Mouse (Mus musculus) forebrain, embryonic 16.5 days (tissue): ENCODE measurements around the gene Ddx27. TPM values are rescaled to one million over a fixed set of nuclear protein-coding genes. Genes with fewer than 3 reads are reported as not detected.

Experiments used
- ATAC-seq: fragments of 200-750 bp; cut with Nextera tagmentation; 2 replicates; pipeline ENCODE4 v1.8.0; 2017; ENCODE audit warnings: mild to moderate bottlenecking, moderate library complexity
- H3K27ac ChIP-seq: fragments of 300-500 bp; sonication (generic); 2 replicates; pipeline ENCODE4 v1.5.1; 2014; ENCODE audit warnings: low read length, control low read depth
- H3K27me3 ChIP-seq: fragments of 300-500 bp; sonication (generic); replicated peaks from 2 replicates; pipeline ENCODE4 v1.6.1; 2014; ENCODE audit warnings: low read length; ENCODE audit not compliant: control insufficient read depth, insufficient read depth
- H3K36me3 ChIP-seq: fragments of 300-500 bp; sonication (generic); 2 replicates; pipeline ENCODE4 v1.6.1; 2014; ENCODE audit not compliant: control insufficient read depth, insufficient read depth
- H3K4me1 ChIP-seq: fragments of 300-500 bp; sonication (generic); replicated peaks from 2 replicates; pipeline ENCODE4 v1.6.1; 2014; ENCODE audit warnings: low read length; ENCODE audit not compliant: control insufficient read depth, insufficient read depth
- H3K4me2 ChIP-seq: fragments of 300-500 bp; sonication (generic); 2 replicates; pipeline ENCODE4 v1.6.1; 2014; ENCODE audit warnings: mild to moderate bottlenecking, low read length, control low read depth
- H3K4me3 ChIP-seq: fragments of 300-500 bp; sonication (generic); replicated peaks from 2 replicates; pipeline ENCODE4 v1.5.1; 2014; ENCODE audit warnings: mild to moderate bottlenecking, low read length, control low read depth
- H3K9ac ChIP-seq: fragments of 300-500 bp; sonication (generic); replicated peaks from 2 replicates; pipeline ENCODE4 v1.6.1; 2014; ENCODE audit warnings: low read depth, low read length, control low read depth
- H3K9me3 ChIP-seq: fragments of 300-500 bp; sonication (generic); 2 replicates; pipeline ENCODE4 v1.6.1; 2016; ENCODE audit warnings: low read length; ENCODE audit not compliant: control insufficient read depth
- WGBS: fragments of 180-500 bp; shearing (Covaris S2); extraction: QIAGEN DNeasy Blood & Tissue Kit; methylation state at CpG from one replicate; pipeline ENCODE4 v1.1.7; 2014; 5-methylcytosine and 5-hydroxymethylcytosine counted together
- polyA plus RNA-seq: library from polyadenylated mRNA; unstranded; fragments of >200 nt; fragmentation: Nextera tagmentation; extraction: Ambion mirVana; gene quantifications from 2 replicates; pipeline ENCODE4 v1.2.1, GENCODE M21; 2015

Gene Ddx27
- polyA plus RNA-seq, 1 experiment from 2014 or later, result 45.0 TPM

DNA sequence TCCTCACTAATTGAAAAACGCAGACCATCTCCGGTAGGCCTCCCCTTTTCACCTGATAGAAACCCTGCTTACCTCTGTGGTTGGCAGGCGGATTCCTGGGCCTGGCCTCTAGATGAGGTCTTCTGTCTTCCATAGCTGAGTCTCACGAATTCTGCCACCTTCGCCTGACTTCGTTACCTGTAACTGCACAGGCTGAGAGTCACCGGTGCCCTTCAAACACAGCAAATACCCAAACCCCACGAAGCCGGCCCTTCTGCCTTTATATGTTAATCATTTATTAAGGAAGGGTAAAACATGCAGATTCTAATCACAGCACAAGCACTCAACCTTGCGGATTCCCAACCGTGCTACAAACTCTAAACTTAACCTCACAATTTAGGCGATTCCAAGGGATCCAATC is 45.0 kb downstream of the Ddx27 start:
- no peak overlapping the region for H3K4me2 ChIP-seq
- H3K4me1 ChIP-seq, result peaks cover 22% of the 10 kb centered on the region
- no peaks in the 10 kb centered on the region for H3K27me3 ChIP-seq
- H3K9me3 ChIP-seq, result no peaks in the 10 kb centered on the region
- no peak overlapping the region for H3K9ac ChIP-seq
- no peak overlapping the region for H3K27ac ChIP-seq
- H3K4me3 ChIP-seq, result no peak overlapping the region
- WGBS, result 69% methylated on average over 12 of the region's 12 CpGs
- peaks cover 27% of the 10 kb centered on the region for H3K36me3 ChIP-seq
- ATAC-seq, result no peak

DNA sequence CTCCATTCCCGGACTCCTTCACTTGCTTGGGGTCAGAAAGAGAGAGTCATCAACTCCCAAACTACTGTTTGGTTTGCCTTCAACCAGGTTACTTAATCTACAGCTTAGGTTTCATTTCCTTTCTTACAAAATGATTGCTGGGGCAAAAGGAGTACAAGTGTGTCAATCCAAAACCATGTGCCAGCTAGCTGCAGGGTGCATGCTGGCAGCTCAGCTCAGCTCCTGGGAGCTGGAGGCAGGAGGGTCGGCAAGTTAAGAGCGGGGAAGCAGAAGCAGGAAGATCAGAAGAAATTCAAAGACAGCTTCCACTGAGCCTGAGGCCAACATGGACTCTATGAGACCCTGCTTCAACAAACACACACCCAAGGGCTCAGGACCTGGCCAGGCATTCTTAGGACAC is 45.4 kb downstream of the Ddx27 start:
- H3K36me3 ChIP-seq, result peaks cover 27% of the 10 kb centered on the region
- no peak overlapping the region for H3K27ac ChIP-seq
- peaks cover 26% of the 10 kb centered on the region for H3K4me1 ChIP-seq
- no peak for ATAC-seq
- H3K4me3 ChIP-seq, result no peak overlapping the region
- 71% methylated on average over 3 of the region's 3 CpGs for WGBS
- no peaks in the 10 kb centered on the region for H3K27me3 ChIP-seq
- H3K9ac ChIP-seq, result peak overlapping the region; percentile 32; the same call in 1 of the 2 replicates
- H3K4me2 ChIP-seq, result no peak overlapping the region
- no peaks in the 10 kb centered on the region for H3K9me3 ChIP-seq

DNA sequence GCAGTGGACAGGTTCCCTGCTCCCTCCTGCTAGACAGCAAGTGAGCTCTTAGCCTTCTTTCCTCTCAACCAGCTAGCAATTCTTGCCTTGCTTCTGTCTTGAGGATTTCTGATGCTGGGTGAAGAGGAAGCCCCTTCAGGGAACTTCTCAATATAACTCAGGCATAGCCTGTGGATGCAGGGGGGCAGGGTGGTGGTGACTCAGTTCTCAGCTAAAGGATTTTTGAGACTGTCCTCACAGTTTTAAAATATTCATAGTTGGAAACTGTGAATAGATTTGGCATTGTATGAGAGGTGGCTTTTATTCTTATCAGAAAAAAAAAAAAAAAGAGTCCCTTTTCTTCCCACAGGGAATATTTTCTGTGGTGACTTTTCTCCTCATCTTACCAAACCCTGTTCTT is 45.8 kb downstream of the Ddx27 start:
- H3K4me1 ChIP-seq, result peaks cover 30% of the 10 kb centered on the region
- no peaks in the 10 kb centered on the region for H3K9me3 ChIP-seq
- H3K36me3 ChIP-seq, result peaks cover 27% of the 10 kb centered on the region
- ATAC-seq, result no peak
- no peak overlapping the region for H3K27ac ChIP-seq
- H3K4me2 ChIP-seq, result no peak overlapping the region
- H3K27me3 ChIP-seq, result no peaks in the 10 kb centered on the region
- peak overlapping the region; percentile 32; the same call in 1 of the 2 replicates for H3K9ac ChIP-seq
- no peak overlapping the region for H3K4me3 ChIP-seq

DNA sequence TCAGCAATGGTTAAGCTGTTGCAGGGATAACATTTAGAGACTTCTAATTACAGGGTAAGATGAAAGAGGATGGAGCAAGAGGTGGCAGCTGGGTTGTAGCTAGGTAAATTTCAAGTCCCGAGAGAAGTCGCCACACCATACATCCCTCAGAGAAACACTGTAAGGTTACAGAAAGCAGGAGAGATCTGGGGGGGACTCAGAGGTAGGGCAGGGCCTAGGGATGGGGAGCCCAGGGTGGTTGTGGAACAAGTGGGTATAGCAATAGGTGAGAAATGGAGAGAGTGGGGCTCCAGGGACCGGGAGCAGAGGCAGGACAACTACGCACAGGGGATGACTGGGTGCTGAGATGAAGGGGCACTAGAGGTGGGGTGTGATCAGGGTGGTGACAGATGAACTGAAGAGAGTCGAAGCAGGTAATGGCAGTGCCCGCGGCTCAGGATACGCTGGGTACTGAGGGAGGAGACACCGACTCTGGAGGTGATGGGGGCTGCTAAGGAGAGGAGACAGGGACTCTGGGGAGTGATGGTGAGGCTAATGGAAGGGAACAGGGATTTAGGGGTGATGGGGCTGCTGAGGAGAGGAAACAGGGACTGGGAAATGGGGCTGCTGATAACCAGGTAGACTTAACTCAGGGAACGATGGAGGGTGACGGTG is 46.5 kb downstream of the Ddx27 start:
- Histone ChIP-seq H3K9ac (peak overlapping the region; percentile 96), H3K36me3 (peaks cover 25% of the 10 kb centered on the region), H3K4me3 (peak overlapping the region; percentile 61), H3K9me3 (no peaks in the 10 kb centered on the region), H3K27ac (no peak overlapping the region), H3K4me2 (peak overlapping the region; percentile 50), H3K27me3 (no peaks in the 10 kb centered on the region), H3K4me1 (peaks cover 31% of the 10 kb centered on the region)
- no peak for ATAC-seq
- 18% methylated on average over 11 of the region's 11 CpGs for WGBS

DNA sequence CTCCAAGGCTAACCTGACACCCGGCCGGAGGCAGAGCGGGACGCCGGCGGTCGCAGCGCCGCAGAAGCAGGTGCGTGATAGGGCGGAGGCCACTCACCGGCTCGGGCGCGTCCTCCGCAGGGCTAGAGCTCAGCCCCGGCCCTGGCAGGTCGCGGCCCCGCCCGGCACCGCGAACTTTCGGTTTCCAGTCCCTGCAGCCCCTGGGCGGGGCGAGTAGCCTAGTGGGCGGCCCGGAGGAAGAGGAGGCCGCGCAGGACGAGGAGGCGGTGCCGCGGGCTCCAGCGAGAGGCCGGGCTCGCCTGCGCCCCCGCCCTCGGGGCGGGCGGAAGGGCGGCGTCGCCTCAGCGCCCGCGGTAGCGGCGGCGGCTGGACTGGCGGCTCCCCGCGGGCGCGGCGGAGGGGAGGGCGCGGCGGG is 47.5 kb downstream of the Ddx27 start:
- peaks cover 31% of the 10 kb centered on the region for H3K4me1 ChIP-seq
- peaks cover 16% of the 10 kb centered on the region for H3K36me3 ChIP-seq
- ATAC-seq, result peak; percentile 86
- H3K27ac ChIP-seq, result peak overlapping the region; percentile 88
- under 1% methylated on average over 38 of the region's 60 CpGs for WGBS
- peak overlapping the region; percentile 96 for H3K9ac ChIP-seq
- peak overlapping the region; percentile 61 for H3K4me3 ChIP-seq
- no peaks in the 10 kb centered on the region for H3K27me3 ChIP-seq
- peak overlapping the region; percentile 50 for H3K4me2 ChIP-seq
- H3K9me3 ChIP-seq, result no peaks in the 10 kb centered on the region

DNA sequence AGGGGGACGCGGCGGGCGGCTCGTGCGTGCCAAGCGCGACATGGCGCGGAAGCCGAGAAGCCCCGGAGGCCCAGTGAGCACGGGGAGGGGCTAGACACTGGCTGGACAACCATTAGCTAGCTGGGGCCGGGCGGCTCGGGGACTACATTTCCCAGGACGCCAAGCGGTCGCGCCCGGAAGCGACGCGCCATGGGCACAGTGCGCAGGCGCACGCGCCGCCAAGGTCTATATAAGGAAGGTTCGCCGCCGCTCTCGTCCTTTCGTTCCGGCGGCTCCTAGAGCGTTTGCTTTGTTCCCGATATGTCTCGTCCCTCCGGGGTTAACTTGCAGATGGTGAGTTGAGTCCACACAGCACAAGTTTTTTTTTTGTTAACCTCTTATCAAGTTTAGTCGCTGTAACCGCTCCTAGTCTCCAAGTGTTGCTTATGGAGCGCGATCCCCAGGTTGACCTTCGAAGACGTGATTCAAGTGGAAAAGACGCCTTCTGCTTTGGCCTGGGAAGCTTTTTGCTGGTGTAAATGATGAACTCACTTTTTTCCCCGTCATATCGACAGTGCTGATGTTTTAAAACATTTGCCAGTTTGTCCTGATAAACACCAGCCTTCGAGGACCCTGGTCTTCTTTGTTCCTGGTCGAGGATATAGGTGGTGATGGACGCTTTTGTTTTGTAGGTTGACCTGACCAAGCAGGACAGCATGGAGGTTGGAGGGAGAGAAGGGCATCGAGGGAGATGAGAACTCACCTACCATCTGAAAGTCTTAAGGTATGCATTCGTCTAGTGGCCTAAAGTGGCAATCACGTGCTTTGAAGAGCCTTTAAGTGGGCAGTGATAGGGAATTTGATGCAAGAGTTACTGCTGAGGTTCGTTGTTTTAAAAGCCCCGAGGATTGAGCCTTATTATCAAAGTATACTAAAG is 48.2 kb downstream of the Ddx27 start, which contains the start of gene Znfx1:
Gene Znfx1, minus strand, starts transcription at position 51 of the 916 bp plus-strand sequence.
- Histone ChIP-seq H3K4me3 (peak within 1 kb of the TSS; percentile 61), H3K9ac (peak within 1 kb of the TSS; percentile 96), H3K4me2 (peak within 1 kb of the TSS; percentile 74), H3K9me3 (no peaks in the 10 kb centered on the region), H3K27me3 (no peaks in the 10 kb centered on the region), H3K36me3 (peaks cover 12% of the 10 kb centered on the region), H3K4me1 (peaks cover 31% of the 10 kb centered on the region), H3K27ac (peak within 1 kb of the TSS; percentile 88)
- peak; percentile 93 for ATAC-seq
- under 1% methylated on average over 56 of the region's 57 CpGs for WGBS

DNA sequence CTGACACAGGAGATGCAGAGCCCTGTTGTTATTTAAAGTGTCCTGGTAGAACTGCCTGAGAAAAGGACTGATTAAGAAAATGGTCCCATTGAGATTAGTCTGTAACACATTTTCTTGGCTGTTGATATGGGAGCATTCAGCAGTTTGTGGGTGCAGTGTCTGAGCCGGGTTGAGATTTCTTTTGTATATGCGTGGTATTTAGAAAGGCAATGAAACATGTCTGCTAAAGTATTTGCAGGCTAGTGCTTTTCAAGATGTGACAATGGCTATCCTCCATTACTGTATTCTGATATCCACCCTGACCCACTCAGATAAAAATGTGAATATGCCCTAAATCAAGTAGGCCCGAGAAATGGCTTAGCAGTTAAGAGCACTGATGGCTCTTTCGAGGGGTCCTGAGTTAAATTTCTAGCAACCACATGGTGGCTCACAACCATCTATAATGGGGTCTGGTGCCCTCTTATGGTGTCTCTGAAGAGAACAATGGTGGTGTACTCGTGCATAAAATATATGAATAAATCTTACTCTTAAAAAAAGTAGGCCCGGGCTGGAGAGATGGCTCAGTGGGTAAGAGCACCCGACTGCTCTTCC is 49.0 kb downstream of the Ddx27 start:
- Histone ChIP-seq H3K36me3 (peaks cover 11% of the 10 kb centered on the region), H3K4me2 (peak overlapping the region; percentile 74), H3K9ac (peak overlapping the region; percentile 96), H3K9me3 (no peaks in the 10 kb centered on the region), H3K4me3 (peak overlapping the region; percentile 61), H3K27me3 (no peaks in the 10 kb centered on the region), H3K27ac (peak overlapping the region; percentile 74), H3K4me1 (peaks cover 31% of the 10 kb centered on the region)
- ATAC-seq, result no peak
- under 1% methylated on average over 7 of the region's 7 CpGs for WGBS

DNA sequence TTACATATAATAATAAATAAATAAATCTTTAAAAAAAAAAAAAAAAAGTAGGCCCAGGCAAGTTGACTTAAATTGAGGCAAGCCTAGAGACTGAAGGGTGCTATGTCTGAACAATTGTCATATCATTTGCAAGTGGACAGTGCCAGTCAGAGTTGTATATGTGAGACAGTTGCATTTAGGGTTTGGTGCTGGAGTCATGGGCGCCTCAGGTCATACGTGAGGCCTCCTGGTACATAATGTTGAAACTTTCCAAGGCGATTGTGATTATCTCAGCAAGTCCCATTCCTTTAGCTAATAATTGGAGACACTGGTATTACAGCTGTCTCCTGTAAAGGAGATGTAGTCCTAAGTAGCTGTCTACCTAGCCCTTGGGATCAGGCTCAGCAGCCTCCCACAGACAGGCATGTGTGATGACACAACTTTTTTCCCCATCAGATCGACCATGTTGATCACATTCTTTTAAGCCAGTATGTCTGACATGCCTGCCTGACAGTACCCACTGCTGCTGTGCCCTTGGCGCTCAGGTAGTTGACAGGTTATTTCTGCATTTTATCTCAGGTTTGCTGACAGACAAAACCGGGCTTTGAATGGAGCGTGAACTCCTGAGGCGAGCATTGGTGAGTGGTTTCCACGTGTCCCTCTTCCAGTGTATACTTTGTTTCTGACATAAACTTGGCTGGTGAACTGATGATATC is 49.8 kb downstream of the Ddx27 start:
- peak overlapping the region; percentile 49 for H3K9ac ChIP-seq
- peak overlapping the region; percentile 74 for H3K4me2 ChIP-seq
- peaks cover 11% of the 10 kb centered on the region for H3K36me3 ChIP-seq
- no peak for ATAC-seq
- no peak overlapping the region for H3K27ac ChIP-seq
- H3K27me3 ChIP-seq, result no peaks in the 10 kb centered on the region
- peaks cover 31% of the 10 kb centered on the region for H3K4me1 ChIP-seq
- no peaks in the 10 kb centered on the region for H3K9me3 ChIP-seq
- H3K4me3 ChIP-seq, result peak overlapping the region; percentile 61
- WGBS, result 20% methylated on average over 9 of the region's 9 CpGs
